Comparison of ENCODE assay signal across 9 mouse cellular contexts in genomic region chr4:150112867-150113266, GRCm38 (mm10). TPM values are rescaled to one million over a fixed set of nuclear protein-coding genes. Genes with fewer than 3 reads are reported as not detected.
A peak's percentile ranks its signal among the peaks of the same experiment; 100 is the strongest.
DNase-seq lines count a peak whose midpoint lies in the region; ATAC-seq and TF ChIP-seq lines count a peak whose summit lies in the region.
"Had no signal": no experiment of that assay in that cellular context is flagged by ENCODE, and none has a peak within 500 bp of the region (broad histone marks: within the 10 kb centered on the region; RNA-seq: fewer than 3 reads in every experiment).

No protein-coding gene starts in this region.

- H3K36me3 ChIP-seq in liver, embryonic 14.5 days (replicated peaks; ENCODE audit: control insufficient read depth, insufficient read depth, low read depth) = no peaks in the 10 kb centered on the region
- H3K36me3 ChIP-seq in testis, adult 2 months (ENCODE audit: control insufficient read depth, insufficient read depth, low read length) = no peaks in the 10 kb centered on the region

- H3K4me3 ChIP-seq in liver, embryonic 14.5 days (ENCODE audit: insufficient read depth in 1 of 2, low read depth in 2 of 2, low read length in 2 of 2) = no peak overlapping the region
- H3K4me3 ChIP-seq in testis, adult 2 months (ENCODE audit: control insufficient read depth, low read depth, low read length) = no peak overlapping the region
- H3K4me3 ChIP-seq: erythroblast, embryonic 14.5 days had no signal

- H3K27me3 ChIP-seq in liver, embryonic 14.5 days (ENCODE audit: control insufficient read depth, insufficient read depth, low read length) = no peaks in the 10 kb centered on the region
- no peaks in the 10 kb centered on the region for H3K27me3 ChIP-seq in testis, adult 2 months (ENCODE audit: control insufficient read depth, insufficient read depth, low read length)

- H3K9me3 ChIP-seq in liver, embryonic 14.5 days (ENCODE audit: control insufficient read depth, low read length) = no peaks in the 10 kb centered on the region

- peak; percentile 86 for TF ChIP-seq CTCF in liver, embryonic 14.5 days (IDR thresholded peaks at IDR 0.05; ENCODE audit: low read depth)
- peak; percentile 87 for TF ChIP-seq CTCF in testis, adult 2 months (IDR thresholded peaks at IDR 0.05; ENCODE audit: control insufficient read depth, insufficient read depth, insufficient replicate concordance, low read depth, low read length)

- H3K4me1 ChIP-seq in liver, embryonic 14.5 days (replicated peaks; ENCODE audit: control insufficient read depth in 2 of 2, insufficient read depth in 2 of 2, low read length in 1 of 2) = peaks cover 0 to 2% of the 10 kb centered on the region in 2 experiments; a peak in 2 of 4 replicates
- H3K4me1 ChIP-seq in testis, adult 2 months (ENCODE audit: control insufficient read depth, insufficient read depth, low read length) = no peaks in the 10 kb centered on the region; the same call in 1 of the 2 replicates

- TF ChIP-seq POLR2A in testis, adult 2 months (IDR thresholded peaks at IDR 0.05; ENCODE audit: control insufficient read depth, low read depth, low read length) = no peak

- no peak overlapping the region; the same call in 1 of the 2 replicates for H3K4me2 ChIP-seq in liver, embryonic 14.5 days (ENCODE audit: low read depth)

- peak; percentile 56 for DNase-seq in ovary, postnatal 36 days (ENCODE audit: low spot score)
- DNase-seq in ovary, postnatal 10 days (ENCODE audit: low spot score) = no peak
- peak; percentile 89 to 93 for DNase-seq in cerebellum, postnatal 14 days
- peak; percentile 70 for DNase-seq in gastrocnemius, adult 18-20 months (ENCODE audit: low spot score)
- DNase-seq in kidney, postnatal 10 days = peak; percentile 81
- no peak for DNase-seq in liver, embryonic 14.5 days (ENCODE audit: low read depth in 3 of 3, low spot score in 3 of 3)
- DNase-seq in neural tube, embryonic 10.5 days (ENCODE audit: extremely low spot score, low spot score) = peak; percentile 73

- no peak overlapping the region for H3K27ac ChIP-seq in liver, embryonic 14.5 days
- no peak overlapping the region for H3K27ac ChIP-seq in testis, adult 2 months (ENCODE audit: control insufficient read depth, insufficient read depth, low read depth, low read length)

- H3K9ac ChIP-seq in liver, embryonic 14.5 days (replicated peaks) = no peak overlapping the region

- WGBS in liver, embryonic 14.5 days (ENCODE audit: insufficient replicate concordance) = under 1% methylated on average over 15 of the region's 15 CpGs

- TF ChIP-seq EP300 in liver, embryonic 14.5 days (IDR thresholded peaks at IDR 0.05; ENCODE audit: low read depth) = no peak

- ATAC-seq in liver, embryonic 14.5 days (ENCODE audit: insufficient read depth) = no peak

RNA-seq across cellular contexts. Expression of gene Slc2a5, which starts 6.2 kb away (rescaled TPM):
- not detected for total RNA-seq in gastrocnemius, adult 18-20 months (2021)
- 0.08 and 0.19 TPM in 2 replicates for polyA plus RNA-seq in liver, embryonic 14.5 days (2012; rRNA removed)
- 0.18 and 0.43 TPM in 2 replicates for polyA plus RNA-seq in liver, embryonic 14.5 days (2014; fragmentation: Nextera tagmentation; extraction: Ambion mirVana)
- polyA plus RNA-seq in testis, adult 2 months (2012; rRNA removed) = 732 and 736 TPM in 2 replicates
- polyA plus RNA-seq: erythroblast, embryonic 14.5 days had no signal

RNA-seq across cellular contexts. Expression of gene Gpr157, which starts 25.7 kb away (rescaled TPM):
- total RNA-seq in gastrocnemius, adult 18-20 months (2021) = 10 to 100 TPM; 34.5 to 38.2 TPM
- polyA plus RNA-seq in liver, embryonic 14.5 days (2012; rRNA removed) = 0.25 and 0.31 TPM in 2 replicates
- 0.05 and 0.08 TPM in 2 replicates for polyA plus RNA-seq in liver, embryonic 14.5 days (2014; fragmentation: Nextera tagmentation; extraction: Ambion mirVana)
- polyA plus RNA-seq in testis, adult 2 months (2012; rRNA removed) = 0.96 and 1.3 TPM in 2 replicates

RNA-seq across cellular contexts. Expression of gene Slc2a7, which starts 35.9 kb away (rescaled TPM):
- not detected for total RNA-seq in gastrocnemius, adult 18-20 months (2021)
- polyA plus RNA-seq in liver, embryonic 14.5 days (2012; rRNA removed) = 0.04 TPM in 1 of 2 replicates, not detected in the other
- 0.24 TPM in 1 of 2 replicates, not detected in the other for polyA plus RNA-seq in liver, embryonic 14.5 days (2014; fragmentation: Nextera tagmentation; extraction: Ambion mirVana)
- polyA plus RNA-seq in testis, adult 2 months (2012; rRNA removed) = not detected in 2 replicates
- polyA plus RNA-seq: erythroblast, embryonic 14.5 days had no signal

Comparison
In these comparisons a context has a peak if more than half of its experiments do, and no peak if none do; other contexts are left out.
1. DNase-seq: peak in ovary, postnatal 36 days (single experiment), cerebellum, postnatal 14 days (2 of 2), gastrocnemius, adult 18-20 months (single experiment), kidney, postnatal 10 days (single experiment) and neural tube, embryonic 10.5 days (single experiment); none in ovary, postnatal 10 days (single experiment) and liver, embryonic 14.5 days (0 of 3).
2. RNA of gene Slc2a5, which starts 6.2 kb away (polyA plus RNA-seq): 732 to 736 TPM in testis, adult 2 months; 0.08 to 0.43 TPM in liver, embryonic 14.5 days; every median in the first group is over 100 times any median in the second.